Mouse (Mus musculus) embryo, embryonic 11.5 days (tissue): ENCODE data around the gene Camta1.

ENCODE experiments used
- DNase-seq: peaks from one replicate; pipeline ENCODE4 v3.0.0-alpha.2; 2012; ENCODE audit warnings: low read depth, low spot score

Camta1 gene

DNA sequence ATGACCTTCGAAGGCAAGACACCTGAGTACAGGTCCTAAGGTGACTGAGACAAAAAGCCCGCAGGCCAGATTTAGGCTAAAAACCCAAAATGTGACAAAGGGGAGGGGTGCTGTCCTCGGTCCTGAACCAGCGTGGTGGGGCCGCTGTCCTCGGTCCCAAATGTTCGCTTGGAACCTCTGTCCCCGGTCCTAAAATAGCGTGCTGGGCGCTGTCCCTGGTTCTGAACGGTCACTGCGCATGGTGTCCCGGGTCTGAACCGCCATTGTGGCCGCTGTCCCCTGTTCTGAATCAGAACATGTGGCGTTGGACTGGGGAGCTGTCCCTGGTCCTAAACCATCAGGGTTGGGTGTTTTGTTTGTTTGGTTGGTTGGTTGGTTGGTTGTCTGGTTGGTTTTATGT, 257.2 kb downstream of the Camta1 start:
- peak; percentile 83 for DNase-seq

DNA sequence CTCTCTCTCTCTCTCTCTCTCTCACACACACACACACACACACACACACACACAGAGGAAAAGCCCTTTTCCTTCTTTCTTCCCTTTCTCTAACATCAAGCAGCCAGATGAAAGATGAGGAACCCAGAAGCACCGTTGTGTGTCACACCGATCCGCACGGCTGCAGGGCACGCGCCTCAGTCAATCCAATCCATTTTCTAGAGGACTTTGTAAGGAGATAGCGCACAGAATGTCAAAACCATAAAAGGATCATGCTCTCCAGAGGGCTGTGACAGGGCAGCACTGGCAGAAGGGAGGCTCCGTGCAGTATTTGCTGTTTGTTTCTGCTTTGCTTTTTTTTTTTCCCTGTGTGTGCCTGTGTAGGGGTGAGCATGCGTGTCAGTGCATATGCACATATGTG, 258.1 kb downstream of the Camta1 start:
- no peak for DNase-seq

DNA sequence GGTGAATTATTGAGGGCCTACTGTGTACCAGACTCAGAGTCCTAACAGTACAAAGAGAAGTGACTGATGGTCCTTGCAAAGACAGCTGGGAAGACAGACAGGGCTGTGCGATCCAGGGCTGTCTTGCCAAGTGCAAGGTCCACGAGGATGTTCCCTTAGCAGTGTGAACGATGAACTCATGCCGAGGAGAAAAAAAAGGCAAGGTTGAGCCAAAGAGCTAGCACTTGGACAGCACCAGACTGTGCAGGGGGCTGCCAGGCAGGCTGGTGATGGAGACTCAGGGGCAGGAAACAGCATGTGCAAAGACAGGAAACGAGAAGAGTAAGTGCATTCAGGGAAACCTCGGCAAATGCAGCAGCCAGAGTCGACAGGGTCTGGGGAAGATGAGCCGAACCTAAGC, 266.6 kb downstream of the Camta1 start:
- no peak for DNase-seq

DNA sequence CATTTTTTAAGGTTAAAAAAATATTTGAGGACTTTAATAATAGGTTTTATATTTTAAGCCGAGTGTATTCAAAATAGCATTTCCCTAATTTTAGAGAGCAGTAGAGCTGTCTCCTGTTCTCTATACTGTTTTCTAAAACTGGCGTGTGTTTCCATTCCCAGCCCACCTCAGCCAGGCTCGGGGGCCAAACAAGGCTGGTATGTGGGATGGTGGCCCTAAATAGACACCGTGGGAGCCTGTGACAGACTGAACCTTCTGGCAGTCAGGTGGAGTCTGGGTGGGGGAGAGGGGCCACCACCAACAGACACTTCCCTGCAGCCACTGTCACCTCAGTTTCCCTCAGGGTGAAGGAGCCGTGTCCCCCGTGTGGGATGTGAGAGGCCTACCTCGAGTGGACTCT, 268.6 kb downstream of the Camta1 start:
- no peak for DNase-seq

DNA sequence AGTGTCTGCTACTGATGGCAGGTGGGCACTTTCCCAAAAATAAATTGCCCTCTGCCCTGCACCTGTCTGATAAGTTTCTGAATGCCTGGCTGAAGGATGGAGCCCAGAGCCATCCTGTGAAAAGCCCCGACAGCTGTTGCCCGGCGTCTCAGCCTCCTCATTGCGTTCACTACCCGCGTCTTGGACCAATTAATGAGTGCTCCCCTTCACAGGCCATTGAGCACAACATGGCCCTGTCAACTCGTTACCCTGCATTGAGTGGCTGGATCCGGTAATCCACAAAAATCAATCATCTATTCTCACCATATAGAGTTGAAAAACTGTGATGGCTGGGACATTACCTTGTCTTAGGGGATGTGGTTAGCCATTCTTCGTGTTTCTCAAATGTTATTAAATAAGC, 275.6 kb downstream of the Camta1 start:
- no peak for DNase-seq

DNA sequence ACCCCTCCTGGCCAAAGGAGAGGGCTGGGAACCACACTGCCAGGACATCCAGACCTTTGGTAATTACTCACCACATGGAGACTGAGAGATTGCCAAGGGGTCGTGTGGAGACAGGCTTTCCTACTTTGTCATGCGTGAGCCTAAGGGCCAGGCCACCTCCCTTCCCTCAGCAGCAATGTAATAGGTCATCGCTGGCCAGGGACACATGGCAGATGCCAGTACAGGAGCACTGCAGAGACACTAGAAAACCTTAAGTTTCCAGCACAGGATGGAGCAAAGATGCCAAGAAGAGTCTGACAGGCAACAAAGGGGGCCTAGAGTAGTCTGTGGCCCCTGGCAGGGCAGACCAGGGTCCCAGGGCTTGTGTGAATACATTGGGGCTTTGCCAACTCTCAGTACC, 283.7 kb downstream of the Camta1 start:
- no peak for DNase-seq

DNA sequence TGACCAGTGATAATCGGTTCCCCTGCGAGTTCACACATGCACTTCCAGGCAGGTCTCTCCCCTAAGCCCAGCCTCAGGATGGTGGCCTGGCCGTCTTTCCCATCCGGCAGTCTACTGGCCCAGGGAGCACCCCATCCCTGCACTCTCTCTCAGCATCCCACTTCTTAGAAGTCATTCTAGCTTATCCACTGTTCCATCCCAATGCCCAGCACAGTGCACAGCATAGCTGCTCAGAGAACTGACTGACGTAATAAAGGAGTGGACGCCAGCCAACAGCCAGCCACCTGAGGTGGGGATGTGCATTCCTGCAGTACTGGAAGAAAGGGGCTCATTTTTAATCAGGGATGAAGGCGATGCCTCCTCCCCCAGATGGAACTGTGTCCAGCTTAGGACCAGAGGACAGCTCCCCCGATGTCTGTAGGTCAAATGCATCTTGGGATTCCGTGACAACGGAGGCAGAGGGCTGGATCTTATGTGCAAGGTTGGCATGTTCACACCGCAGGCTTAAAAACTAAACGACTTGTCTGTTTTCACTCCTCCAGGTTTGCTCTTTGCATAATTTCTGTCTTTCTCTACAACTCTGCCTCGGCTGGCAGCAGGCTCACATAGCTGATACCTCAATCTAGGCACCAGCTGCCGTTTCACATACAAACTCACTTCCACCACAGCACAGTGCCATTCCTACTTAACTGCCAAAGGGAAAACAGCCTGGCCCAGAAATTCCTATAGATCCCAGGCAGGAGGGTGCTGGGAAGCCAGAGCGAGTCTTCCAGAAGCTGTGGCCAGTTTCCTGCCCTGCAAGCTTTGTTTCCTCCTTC, 285.2 kb downstream of the Camta1 start:
- DNase-seq: no peak

DNA sequence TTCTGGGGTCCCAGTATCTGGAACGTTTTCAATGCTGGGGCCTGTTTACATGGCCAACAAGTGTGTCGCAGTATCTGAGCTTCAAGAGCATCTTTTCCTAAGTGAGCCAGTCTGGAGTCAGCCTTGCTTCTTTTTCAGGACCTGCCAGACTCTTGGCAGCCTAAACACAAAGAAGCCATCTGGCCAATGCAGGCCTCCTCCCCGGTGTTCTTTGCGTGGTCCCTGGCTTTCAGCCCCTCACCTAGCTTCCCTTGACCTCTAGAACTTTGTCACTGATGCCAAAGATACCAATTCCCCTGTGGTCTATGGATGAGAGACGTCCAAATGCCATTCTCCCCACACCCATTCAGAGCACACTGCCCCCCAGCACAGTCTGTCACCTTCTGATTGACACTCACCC, 289.0 kb downstream of the Camta1 start:
- DNase-seq: no peak

DNA sequence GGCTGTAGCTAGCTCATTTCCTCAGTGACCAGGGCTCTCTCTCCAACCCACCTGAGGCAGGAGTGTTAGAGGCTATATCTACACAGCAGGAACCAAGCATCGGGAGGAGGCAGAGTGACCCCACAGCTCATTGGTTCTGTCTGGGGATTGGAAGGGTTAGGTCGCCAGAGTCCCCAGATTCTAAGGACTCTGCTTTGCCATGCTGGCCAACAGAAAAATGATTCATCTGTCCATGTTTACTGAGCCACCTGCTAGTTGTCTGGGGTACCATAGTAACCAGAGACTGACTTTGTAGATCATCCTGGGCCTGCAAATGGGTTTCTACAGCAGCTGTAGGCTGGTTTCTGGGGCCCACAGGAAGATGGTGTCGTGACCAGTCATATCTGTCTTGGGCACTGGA, 292.1 kb downstream of the Camta1 start:
- no peak for DNase-seq

DNA sequence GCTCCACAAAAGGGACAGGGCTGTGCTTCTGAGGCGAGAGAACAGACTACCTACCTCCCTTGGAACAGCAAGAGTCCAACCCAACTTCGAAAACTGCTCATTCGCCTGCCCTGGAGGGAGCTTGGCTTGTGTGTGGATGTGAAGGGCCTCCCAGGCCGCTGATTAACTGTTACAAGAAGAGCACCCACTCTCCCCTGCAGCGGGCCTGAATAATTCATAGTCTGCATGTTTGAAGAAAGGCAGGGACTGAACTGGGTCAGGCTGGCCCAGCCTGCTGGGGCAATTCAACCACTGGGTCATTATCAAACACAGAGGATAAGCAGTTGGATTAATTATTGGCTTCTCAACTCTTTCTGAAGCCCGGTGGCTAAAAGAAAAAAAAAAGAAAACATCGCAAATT, 292.8 kb downstream of the Camta1 start:
- no peak for DNase-seq

DNA sequence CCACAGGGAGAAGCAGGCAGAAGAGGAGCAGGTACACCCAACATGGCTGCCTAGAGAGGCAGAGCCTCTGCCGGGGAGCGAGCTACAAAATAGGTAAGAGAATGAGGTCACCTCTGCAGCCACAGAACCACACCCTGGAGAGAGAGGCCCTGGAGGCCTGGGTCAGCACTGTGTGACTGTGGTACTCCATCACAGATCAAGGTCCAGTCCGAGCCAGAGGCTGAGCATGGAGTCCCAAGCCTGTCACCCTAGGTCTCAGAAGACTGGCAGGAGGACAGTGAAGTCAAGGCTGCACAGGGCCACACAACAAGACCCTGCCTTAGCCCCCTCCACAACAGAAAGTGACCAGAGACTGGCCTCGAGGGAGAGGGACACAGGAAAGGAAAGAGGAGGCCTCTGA, 294.6 kb downstream of the Camta1 start:
- no peak for DNase-seq

DNA sequence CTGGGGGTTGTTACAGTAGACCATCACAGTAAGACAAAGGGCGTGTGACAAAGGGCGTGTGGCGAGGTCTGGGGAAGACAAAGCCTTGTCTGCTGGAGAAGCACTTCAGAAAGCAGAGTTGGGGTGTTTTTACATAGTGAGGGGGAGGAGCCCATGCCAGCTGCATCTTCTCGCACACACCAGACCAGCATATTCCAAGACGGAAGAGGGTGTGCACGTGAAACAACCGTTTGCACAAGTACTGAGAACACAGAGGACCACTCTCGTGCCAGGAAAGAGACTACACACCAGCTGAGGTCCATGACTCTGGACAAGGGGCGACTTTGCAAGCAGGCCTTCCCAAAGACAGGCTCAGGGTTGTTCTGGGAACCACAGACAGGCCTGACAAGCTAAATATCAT, 306.2 kb downstream of the Camta1 start:
- no peak for DNase-seq

DNA sequence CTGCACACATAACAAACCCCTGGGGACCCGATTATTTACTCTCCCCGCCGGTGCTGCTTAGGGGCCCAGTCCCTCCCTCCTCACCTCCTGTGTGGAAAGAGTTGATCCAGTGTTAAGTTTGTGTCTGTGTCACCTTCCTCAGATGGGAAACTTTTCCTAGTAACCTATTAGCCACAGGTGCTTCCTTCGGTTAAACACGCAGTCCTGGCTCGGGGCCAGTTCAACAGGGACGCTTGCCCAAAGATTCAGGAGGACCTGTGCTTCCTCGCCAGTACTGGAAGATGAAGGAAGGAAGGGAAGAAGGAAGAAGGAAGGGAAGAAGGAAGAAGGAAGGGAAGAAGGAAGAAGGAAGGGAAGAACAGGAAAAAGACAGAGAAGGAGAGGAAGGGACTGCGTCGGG, 312.2 kb downstream of the Camta1 start:
- DNase-seq: no peak

DNA sequence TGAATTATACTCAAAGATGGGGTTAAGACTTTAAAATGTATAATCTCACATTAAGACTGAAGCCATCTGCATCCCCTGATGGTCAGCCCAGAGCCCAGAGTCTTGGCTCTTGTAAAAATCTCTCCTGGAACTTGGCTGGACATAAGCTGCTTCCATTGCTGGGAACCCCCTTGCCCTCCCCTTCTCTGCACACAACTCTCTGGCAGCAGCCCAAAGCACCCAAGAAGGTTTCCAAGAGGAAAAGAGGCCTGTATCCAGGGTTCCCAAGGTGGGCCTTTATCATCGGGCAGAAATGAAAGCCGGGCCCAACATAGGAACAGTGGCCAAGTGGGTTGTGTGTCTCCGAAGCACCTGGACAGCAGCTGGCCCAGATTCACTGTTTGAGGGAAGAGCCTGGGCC, 316.2 kb downstream of the Camta1 start:
- no peak for DNase-seq

DNA sequence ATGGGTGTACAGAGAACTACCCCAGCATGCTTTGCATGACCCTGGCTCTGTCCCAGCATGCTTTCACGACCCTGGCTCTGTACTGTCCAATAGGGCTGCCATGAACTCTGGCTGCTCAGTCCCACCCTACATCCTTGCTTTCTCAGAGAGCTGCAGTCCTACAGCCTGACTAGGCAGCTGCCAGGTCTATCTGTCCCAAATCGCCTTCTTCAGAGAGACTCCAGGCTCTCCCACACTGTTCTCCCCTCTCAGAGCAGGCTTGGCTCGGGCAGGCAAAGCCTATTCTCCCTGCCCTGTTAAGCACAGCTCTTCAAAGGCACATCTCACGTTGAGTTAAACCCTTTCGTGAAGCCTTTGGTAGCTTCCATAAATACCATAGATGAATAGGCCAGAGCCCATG, 317.5 kb downstream of the Camta1 start:
- no peak for DNase-seq

DNA sequence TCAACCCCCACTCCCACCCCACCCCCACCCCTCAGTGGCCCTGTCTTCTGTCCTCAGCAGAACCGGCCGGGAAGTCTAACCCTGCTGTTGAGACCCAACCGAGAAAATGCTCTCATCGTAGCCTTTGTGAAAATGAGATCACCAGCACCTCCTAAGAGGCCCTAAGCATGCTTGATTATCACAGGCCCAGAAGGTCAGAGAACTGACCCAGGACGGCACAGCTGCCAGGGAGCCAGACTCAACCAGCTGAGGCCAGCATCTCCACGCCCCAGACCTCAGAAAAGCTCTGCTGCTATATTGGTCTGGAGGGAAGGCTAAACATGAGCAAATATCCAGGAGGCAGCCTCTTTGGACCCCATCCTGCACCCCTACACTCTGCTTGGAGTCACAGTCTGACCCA, 321.1 kb downstream of the Camta1 start:
- DNase-seq: no peak

DNA sequence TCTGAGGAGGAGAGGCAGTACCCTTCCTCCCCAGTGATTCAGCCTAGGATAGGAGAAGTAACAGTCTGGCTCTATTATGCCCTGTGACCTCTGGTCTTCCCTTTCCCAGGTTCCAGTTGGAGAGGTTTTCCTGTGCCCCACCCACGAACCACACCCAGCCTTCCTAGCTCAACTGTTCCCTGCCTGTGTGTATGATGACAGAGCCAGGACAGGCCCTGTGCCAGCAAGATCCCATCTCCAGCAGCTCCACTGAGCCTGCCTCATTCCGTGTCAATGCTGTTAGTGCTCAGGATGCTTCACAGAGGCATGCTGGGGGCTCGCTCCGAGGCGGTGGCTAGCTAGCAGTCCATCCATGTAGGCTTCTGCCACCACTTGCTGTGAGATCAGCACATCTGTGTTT, 321.8 kb downstream of the Camta1 start:
- DNase-seq: no peak

DNA sequence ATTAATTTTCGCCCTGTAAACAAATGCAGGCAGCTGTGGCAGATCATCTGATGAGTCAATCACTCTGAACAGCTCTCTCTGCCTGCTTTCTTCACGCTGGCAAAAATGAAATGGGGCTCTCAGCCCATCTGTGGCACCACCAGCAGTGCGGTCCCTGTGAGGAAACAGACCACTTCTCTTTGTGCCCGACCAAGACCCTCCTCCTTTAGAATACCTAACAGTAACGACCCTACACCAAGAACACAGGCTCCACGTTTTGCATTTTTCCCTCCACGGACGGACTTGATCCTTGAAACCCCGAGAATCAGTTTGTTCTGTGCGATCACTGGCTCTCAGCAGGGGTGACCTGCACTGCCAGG, 322.5 kb downstream of the Camta1 start:
- no peak for DNase-seq

DNA sequence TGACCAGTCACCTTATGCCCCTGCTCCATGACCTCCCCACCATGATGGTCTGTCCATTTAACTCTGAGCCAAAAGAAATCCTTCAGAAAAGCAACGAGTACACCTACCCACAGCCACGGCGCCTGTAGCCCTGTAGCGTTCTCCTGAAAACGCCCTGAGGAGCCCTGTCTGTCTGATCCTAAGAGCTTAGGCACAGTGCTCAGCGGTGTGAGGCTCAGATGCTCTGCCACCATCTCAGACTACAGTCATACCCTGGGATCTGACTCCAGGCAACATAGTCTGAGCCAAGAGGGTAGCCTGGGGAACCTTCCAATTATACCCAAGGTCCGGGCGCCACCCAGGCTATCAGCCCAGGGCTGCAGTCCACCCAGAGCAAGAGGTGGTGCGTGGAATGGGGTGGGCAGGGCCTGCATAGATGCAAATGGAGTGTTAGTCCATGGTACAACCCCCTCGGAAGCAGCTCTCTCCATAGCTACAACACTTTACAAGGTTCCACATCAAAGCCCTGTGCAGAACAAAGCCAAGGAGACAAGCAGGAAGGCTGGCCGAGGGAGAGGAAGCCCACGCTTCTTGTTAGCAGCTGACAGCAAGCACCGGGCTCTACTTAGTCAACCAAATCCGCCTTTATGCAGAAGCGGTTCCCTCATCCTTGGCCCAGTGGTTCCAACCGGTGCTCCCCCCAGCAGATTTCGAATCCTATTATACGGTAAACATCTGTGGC, 323.1 kb downstream of the Camta1 start:
- DNase-seq: no peak

DNA sequence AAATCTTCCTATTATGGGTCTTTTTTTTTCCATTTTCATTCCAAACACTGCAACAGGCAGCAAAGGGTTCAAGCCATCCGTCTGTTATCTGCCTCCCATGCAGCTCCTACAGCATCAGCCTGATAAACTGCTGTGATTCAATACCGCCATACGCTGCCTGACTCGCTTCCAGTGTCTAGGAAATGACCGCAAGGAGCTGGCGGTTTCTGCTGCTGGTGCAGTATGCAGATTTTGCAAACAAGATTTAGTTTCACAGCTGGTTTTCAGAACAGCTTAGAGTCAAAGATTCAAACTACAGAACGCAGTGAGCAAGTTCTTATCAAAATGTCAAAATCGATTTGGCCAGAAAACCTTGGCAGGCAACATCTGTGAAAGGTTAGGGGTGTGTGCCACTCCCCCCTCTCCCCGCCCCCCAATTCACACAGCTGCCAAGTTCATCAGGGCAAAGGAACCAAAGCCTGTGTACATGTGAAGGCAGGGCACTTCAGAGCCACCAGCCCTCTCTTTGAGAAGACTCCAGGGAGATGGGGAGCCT, 325.7 kb downstream of the Camta1 start:
- DNase-seq: no peak

DNA sequence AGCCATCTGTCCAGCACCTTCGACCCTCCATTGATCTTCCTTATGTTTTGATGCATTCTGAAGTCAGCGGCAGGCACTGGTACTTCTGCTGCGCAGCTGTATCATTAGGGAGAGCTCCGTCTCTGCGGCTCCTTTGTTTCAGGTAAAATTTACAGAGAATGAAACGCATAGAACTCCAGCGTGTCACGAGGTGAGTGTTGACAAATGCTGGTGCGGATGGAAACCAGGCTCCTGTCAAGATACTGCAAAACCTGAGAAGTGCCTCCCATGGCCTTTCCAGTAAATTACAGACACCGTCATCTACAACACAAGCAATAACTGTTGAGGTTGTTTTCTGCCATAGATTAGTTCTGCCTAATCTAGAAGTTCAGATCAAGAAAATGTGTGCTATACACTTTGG, 328.2 kb downstream of the Camta1 start:
- DNase-seq: no peak

DNA sequence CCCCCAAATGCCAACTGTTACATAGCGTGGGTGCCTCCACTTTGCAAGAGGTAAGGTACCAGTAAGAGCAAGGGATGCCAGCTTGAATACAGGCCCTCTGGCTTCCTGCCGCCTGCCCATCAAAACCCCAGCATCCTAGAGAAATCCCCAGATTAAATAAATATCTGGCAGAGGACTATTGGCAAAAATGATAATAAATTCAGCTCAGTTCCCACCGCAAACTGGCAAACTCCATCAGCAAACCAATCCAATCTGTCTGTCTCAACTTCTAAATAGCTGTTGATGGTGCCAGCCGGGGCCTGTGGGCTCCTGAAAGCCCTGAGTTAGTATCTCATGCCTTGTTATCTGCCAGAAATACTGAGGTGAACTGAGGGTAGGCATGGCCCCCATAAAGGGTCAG, 333.2 kb downstream of the Camta1 start:
- no peak for DNase-seq

DNA sequence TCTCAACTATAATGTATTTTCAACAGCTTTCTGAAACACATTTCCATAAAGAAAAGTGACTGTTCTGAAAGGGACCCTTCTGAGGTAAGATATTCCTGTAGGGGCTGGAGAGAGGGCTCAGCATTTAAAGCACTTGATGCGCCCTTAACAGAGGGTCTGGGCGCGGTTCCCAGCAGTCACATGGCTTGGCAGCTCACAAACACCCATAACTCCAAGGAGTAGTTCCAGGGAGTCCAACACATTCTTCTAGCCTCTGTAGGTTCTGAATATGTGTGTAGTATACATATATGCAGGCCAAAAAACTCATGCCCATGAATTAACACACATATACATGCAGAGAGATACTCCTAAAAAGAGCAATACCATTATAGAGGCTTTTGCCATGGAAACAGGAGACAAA, 333.9 kb downstream of the Camta1 start:
- DNase-seq: no peak
